Mouse (Mus musculus) liver, embryonic 11.5 days (tissue): ENCODE data around the gene Galnt11. TPM values are rescaled to one million over a fixed set of nuclear protein-coding genes. Genes with fewer than 3 reads are reported as not detected.
"Not testable (repeated sequence)": the region's sequence is repeated elsewhere in the genome, so short reads cannot be mapped to it uniquely, and the experiment has no call there.

Source experiments
- ATAC-seq: fragments of 200-750 bp; cut with Nextera tagmentation; replicated peaks from 2 replicates; pipeline ENCODE4 v1.8.0; 2017; ENCODE audit warnings: moderate number of reproducible peaks, mild to moderate bottlenecking, moderate TSS enrichment, moderate library complexity; ENCODE audit not compliant: low FRiP score
- DNase-seq: peaks from one replicate; pipeline ENCODE4 v3.0.0-alpha.2; 2017; ENCODE audit warnings: low spot score
- H3K27ac ChIP-seq: fragments of 300-500 bp; sonication (generic); 2 replicates; pipeline ENCODE4 v1.5.1; 2014; ENCODE audit warnings: mild to moderate bottlenecking, low read depth, low read length, control low read depth
- H3K27me3 ChIP-seq: fragments of 300-500 bp; sonication (generic); replicated peaks from 2 replicates; pipeline ENCODE4 v1.6.1; 2014; ENCODE audit warnings: low read length, mixed read lengths; ENCODE audit not compliant: control insufficient read depth, insufficient read depth
- H3K36me3 ChIP-seq: fragments of 300-500 bp; sonication (generic); 2 replicates; pipeline ENCODE4 v1.6.1; 2014; ENCODE audit warnings: mild to moderate bottlenecking, low read length, moderate library complexity, mixed read lengths; ENCODE audit not compliant: control insufficient read depth, insufficient read depth
- H3K4me1 ChIP-seq: fragments of 300-500 bp; sonication (generic); replicated peaks from 2 replicates; pipeline ENCODE4 v1.6.1; 2014; ENCODE audit warnings: low read length, mixed read lengths; ENCODE audit not compliant: control insufficient read depth, insufficient read depth
- H3K4me2 ChIP-seq: fragments of 300-500 bp; sonication (generic); 2 replicates; pipeline ENCODE4 v1.6.1; 2014; ENCODE audit warnings: mild to moderate bottlenecking, control low read depth, moderate library complexity
- H3K4me3 ChIP-seq: fragments of 300-500 bp; sonication (generic); 2 replicates; pipeline ENCODE4 v1.5.1; 2014; ENCODE audit warnings: low read depth, low read length, control low read depth
- H3K9ac ChIP-seq: fragments of 300-500 bp; sonication (generic); 2 replicates; pipeline ENCODE4 v1.6.1; 2014; ENCODE audit warnings: low read depth, low read length, control low read depth
- H3K9me3 ChIP-seq: fragments of 300-500 bp; sonication (generic); 2 replicates; pipeline ENCODE4 v1.6.1; 2016; ENCODE audit warnings: low read length, inconsistent platforms, mixed read lengths; ENCODE audit not compliant: control insufficient read depth
- WGBS: fragments of 180-500 bp; shearing (Covaris S2); extraction: QIAGEN DNeasy Blood & Tissue Kit; methylation state at CpG from one replicate; pipeline ENCODE4 v1.1.7; 2014; 5-methylcytosine and 5-hydroxymethylcytosine counted together
- polyA plus RNA-seq: library from polyadenylated mRNA; unstranded; fragments of >200 nt; fragmentation: Nextera tagmentation; extraction: Ambion mirVana; gene quantifications from 2 replicates; pipeline ENCODE4 v1.2.1, GENCODE M21; 2014

The Galnt11 gene
- polyA plus RNA-seq, 1 experiment from 2014 or later: 14.9 TPM

- Histone ChIP-seq H3K36me3 (no peaks in the 10 kb centered on the region), H3K9ac (no peak overlapping the region), H3K27ac (no peak overlapping the region), H3K9me3 (no peaks in the 10 kb centered on the region), H3K4me3 (no peak overlapping the region), H3K4me1 (no peaks in the 10 kb centered on the region), H3K4me2 (no peak overlapping the region), H3K27me3 (no peaks in the 10 kb centered on the region)
- WGBS: 35% methylated on average over 1 of the region's 1 CpGs
- ATAC-seq (no peak), DNase-seq (no peak)
Measured at GRCm38 (mm10) chr5:25188802-25189201, 32.9 kb upstream of the Galnt11 start.

- no peak for ATAC-seq
- H3K36me3 ChIP-seq: no peaks in the 10 kb centered on the region
- 77% methylated on average over 2 of the region's 2 CpGs for WGBS
Measured at GRCm38 (mm10) chr5:25190521-25190920, 31.2 kb upstream of the Galnt11 start.

GRCm38 (mm10) chr5:25211872-25212271 is 9.8 kb upstream of the Galnt11 start:
- Histone ChIP-seq H3K9ac (no peak overlapping the region), H3K4me2 (no peak overlapping the region), H3K4me1 (no peaks in the 10 kb centered on the region), H3K9me3 (no peaks in the 10 kb centered on the region), H3K36me3 (no peaks in the 10 kb centered on the region), H3K27me3 (no peaks in the 10 kb centered on the region), H3K4me3 (no peak overlapping the region), H3K27ac (no peak overlapping the region)
- ATAC-seq: no peak
- DNase-seq: no peak
- WGBS: 70% methylated on average over 1 of the region's 1 CpGs

More at GRCm38 (mm10) chr5:25190521-25190920, 31.2 kb upstream of the Galnt11 start:
- Histone ChIP-seq H3K27me3 (no peaks in the 10 kb centered on the region), H3K9me3 (no peaks in the 10 kb centered on the region), H3K27ac (no peak overlapping the region), H3K4me1 (no peaks in the 10 kb centered on the region), H3K9ac (no peak overlapping the region), H3K4me2 (no peak overlapping the region), H3K4me3 (no peak overlapping the region)
- DNase-seq: no peak

GRCm38 (mm10) chr5:25213216-25213615 is 8.5 kb upstream of the Galnt11 start:
- not testable (repeated sequence) for H3K4me2 ChIP-seq, H3K27me3 ChIP-seq, H3K4me3 ChIP-seq, H3K9me3 ChIP-seq, H3K27ac ChIP-seq, ATAC-seq, H3K36me3 ChIP-seq, DNase-seq, H3K9ac ChIP-seq, H3K4me1 ChIP-seq

- Histone ChIP-seq H3K9me3 (no peaks in the 10 kb centered on the region), H3K27me3 (no peaks in the 10 kb centered on the region), H3K27ac (no peak overlapping the region), H3K4me3 (no peak overlapping the region), H3K4me1 (no peaks in the 10 kb centered on the region), H3K9ac (no peak overlapping the region), H3K4me2 (no peak overlapping the region), H3K36me3 (no peaks in the 10 kb centered on the region)
- ATAC-seq: no peak
- DNase-seq: no peak
- 77% methylated on average over 6 of the region's 6 CpGs for WGBS
Measured at GRCm38 (mm10) chr5:25215006-25215405, 6.7 kb upstream of the Galnt11 start.

GRCm38 (mm10) chr5:25222752-25223702 is 1.3 kb downstream of the Galnt11 start, which contains the start of gene E130116L18Rik:
Gene E130116L18Rik (minus strand): TSS chr5:25223153.
- Histone ChIP-seq H3K4me3 (peak within 1 kb of the TSS; percentile 70), H3K4me2 (peak within 1 kb of the TSS; percentile 79), H3K27me3 (no peaks in the 10 kb centered on the region), H3K9ac (peak within 1 kb of the TSS; percentile 76), H3K9me3 (no peaks in the 10 kb centered on the region), H3K36me3 (no peaks in the 10 kb centered on the region), H3K4me1 (no peaks in the 10 kb centered on the region; the same call in 1 of the 2 replicates), H3K27ac (peak within 1 kb of the TSS; percentile 64; the same call in 1 of the 2 replicates)
- 4% methylated on average over 72 of the region's 72 CpGs for WGBS
- peak; percentile 86 for ATAC-seq
- DNase-seq: peak; percentile 80

- WGBS: 83% methylated on average over 1 of the region's 1 CpGs
- H3K4me1 ChIP-seq, H3K9ac ChIP-seq, H3K36me3 ChIP-seq, DNase-seq, H3K27me3 ChIP-seq, H3K4me3 ChIP-seq, H3K9me3 ChIP-seq, H3K27ac ChIP-seq, H3K4me2 ChIP-seq, ATAC-seq: not testable (repeated sequence)
Measured at GRCm38 (mm10) chr5:25224377-25224776, 2.7 kb downstream of the Galnt11 start.

- H3K4me2 ChIP-seq: no peak overlapping the region
- H3K27me3 ChIP-seq: no peaks in the 10 kb centered on the region
- no peak for DNase-seq
- 77% methylated on average over 6 of the region's 6 CpGs for WGBS
- no peaks in the 10 kb centered on the region for H3K4me1 ChIP-seq
- H3K36me3 ChIP-seq: no peaks in the 10 kb centered on the region; the same call in 1 of the 2 replicates
- H3K9me3 ChIP-seq: no peaks in the 10 kb centered on the region
- no peak overlapping the region for H3K4me3 ChIP-seq
- no peak overlapping the region for H3K9ac ChIP-seq
- H3K27ac ChIP-seq: no peak overlapping the region
- no peak for ATAC-seq
Measured at GRCm38 (mm10) chr5:25243101-25243500, 21.4 kb downstream of the Galnt11 start.
